Mouse (Mus musculus) MEL (cell line): ENCODE results near the gene Epha6. TPM values are rescaled to one million over a fixed set of nuclear protein-coding genes. Genes with fewer than 3 reads are reported as not detected.
A peak's percentile ranks its signal among the peaks of the same experiment; 100 is the strongest.

Experiments
- DNase-seq: peaks from one replicate; pipeline ENCODE4 v3.0.0; 2011; ENCODE audit warnings: low read depth, low spot score
- H3K27ac ChIP-seq: 2 replicates; pipeline ENCODE4 v1.5.1; 2012; ENCODE audit warnings: low read depth, mild to moderate bottlenecking, control low read depth, low read length, moderate library complexity; ENCODE audit not compliant: control insufficient read depth
- H3K27me3 ChIP-seq, 2 experiments: fragments of 150-350 bp in 1 of 2; sonication (generic) in 1 of 2; 2 replicates each; pipeline ENCODE4 v1.6.1; 2012; ENCODE audit warnings: low read length in 2 of 2, mild to moderate bottlenecking in 2 of 2, improper control_type of control experiment in 1 of 2, moderate library complexity in 1 of 2; ENCODE audit not compliant: insufficient read depth in 2 of 2, control insufficient read depth in 1 of 2
- H3K36me3 ChIP-seq, 2 experiments: 2 replicates each; pipeline ENCODE4 v1.6.1; 2012 to 2014; ENCODE audit warnings: low read length in 2 of 2, improper control_type of control experiment in 1 of 2, inconsistent platforms in 1 of 2, mild to moderate bottlenecking in 1 of 2; ENCODE audit not compliant: insufficient read depth in 2 of 2, control insufficient read depth in 1 of 2
- H3K4me1 ChIP-seq, 2 experiments: fragments of 150-350 bp in 1 of 2; sonication (generic) in 1 of 2; 2 replicates each; pipeline ENCODE4 v1.6.1; 2012; ENCODE audit warnings: low read length in 2 of 2, improper control_type of control experiment in 1 of 2, mild to moderate bottlenecking in 1 of 2; ENCODE audit not compliant: insufficient read depth in 2 of 2, control insufficient read depth in 1 of 2
- H3K4me3 ChIP-seq, 2 experiments: fragments of 150-350 bp in 1 of 2; sonication (generic) in 1 of 2; 2 replicates each; pipeline ENCODE4 v1.5.1; 2012; ENCODE audit warnings: low read depth in 2 of 2, low read length in 2 of 2, mild to moderate bottlenecking in 2 of 2, moderate library complexity in 2 of 2, control low read depth in 1 of 2, improper control_type of control experiment in 1 of 2; ENCODE audit not compliant: control insufficient read depth in 1 of 2, insufficient read depth in 1 of 2
- H3K79me2 ChIP-seq: 2 replicates; pipeline ENCODE4 v1.6.1; 2012; ENCODE audit warnings: mild to moderate bottlenecking, low read length, moderate library complexity; ENCODE audit not compliant: control insufficient read depth, poor library complexity, insufficient read depth
- H3K9ac ChIP-seq: 2 replicates; pipeline ENCODE4 v1.6.1; 2012; ENCODE audit warnings: low read depth, mild to moderate bottlenecking, control low read depth, low read length, moderate library complexity; ENCODE audit not compliant: control insufficient read depth, poor library complexity, severe bottlenecking
- H3K9me3 ChIP-seq: fragments of 150-350 bp; sonication (generic); replicated peaks from 2 replicates; pipeline ENCODE4 v1.6.1; 2012; ENCODE audit warnings: mild to moderate bottlenecking, low read length, improper control_type of control experiment, moderate library complexity; ENCODE audit not compliant: insufficient read depth
- CHD1 ChIP-seq: IDR thresholded peaks from 2 replicates; pipeline ENCODE4 v1.6.1; 2012; ENCODE audit warnings: low read depth, mild to moderate bottlenecking, inconsistent platforms, low read length, improper control_type of control experiment
- CHD2 ChIP-seq: IDR thresholded peaks from 2 replicates; pipeline ENCODE4 v1.6.1; 2011; ENCODE audit warnings: low read length, improper control_type of control experiment
- ELF1 ChIP-seq: IDR thresholded peaks from 2 replicates; pipeline ENCODE4 v1.6.1; 2014; ENCODE audit warnings: low read depth, mild to moderate bottlenecking, inconsistent platforms, low read length, improper control_type of control experiment, moderate library complexity
- EP300 ChIP-seq, 2 experiments: IDR thresholded peaks; 2 replicates each; pipeline ENCODE4 v1.6.1; 2011; ENCODE audit warnings: improper control_type of control experiment in 2 of 2, low read length in 2 of 2, low read depth in 1 of 2, mild to moderate bottlenecking in 1 of 2
- ETS1 ChIP-seq: IDR thresholded peaks from 2 replicates; pipeline ENCODE4 v1.6.1; 2012; ENCODE audit warnings: low read depth, mild to moderate bottlenecking, inconsistent platforms, low read length, improper control_type of control experiment, moderate library complexity
- GATA1 ChIP-seq: IDR thresholded peaks from 2 replicates; pipeline ENCODE4 v1.6.1; 2011; ENCODE audit warnings: low read depth, low read length, improper control_type of control experiment
- JUND ChIP-seq: IDR thresholded peaks from 2 replicates; pipeline ENCODE4 v1.6.1; 2011; ENCODE audit warnings: low read depth, mild to moderate bottlenecking, improper control_type of control experiment, low read length
- MAFK ChIP-seq: IDR thresholded peaks from 2 replicates; pipeline ENCODE4 v1.6.1; 2011; ENCODE audit warnings: low read depth, mild to moderate bottlenecking, low read length, improper control_type of control experiment, borderline replicate concordance
- MAX ChIP-seq: IDR thresholded peaks from 2 replicates; pipeline ENCODE4 v1.6.1; 2011; ENCODE audit warnings: low read length, improper control_type of control experiment
- MXI1 ChIP-seq: IDR thresholded peaks from 2 replicates; pipeline ENCODE4 v1.6.1; 2011; ENCODE audit warnings: mild to moderate bottlenecking, low read depth, low read length, improper control_type of control experiment
- MYC ChIP-seq: IDR thresholded peaks from 2 replicates; pipeline ENCODE4 v1.6.1; 2011; ENCODE audit warnings: low read depth, mild to moderate bottlenecking, low read length, improper control_type of control experiment, moderate library complexity
- NELFE ChIP-seq: IDR thresholded peaks from 2 replicates; pipeline ENCODE4 v1.6.1; 2011; ENCODE audit warnings: low read depth, low read length, improper control_type of control experiment
- NRF1 ChIP-seq: IDR thresholded peaks from 2 replicates; pipeline ENCODE4 v1.6.1; 2014; ENCODE audit warnings: low read depth, mild to moderate bottlenecking, inconsistent platforms, low read length, improper control_type of control experiment, moderate library complexity; ENCODE audit not compliant: poor library complexity, insufficient read depth, severe bottlenecking
- POLR2A ChIP-seq, 2 experiments: IDR thresholded peaks; 2 replicates each; pipeline ENCODE4 v1.6.1; 2011 to 2012; ENCODE audit warnings: low read length in 2 of 2, mild to moderate bottlenecking in 2 of 2, control low read depth in 1 of 2, improper control_type of control experiment in 1 of 2, low read depth in 1 of 2, moderate library complexity in 1 of 2; ENCODE audit not compliant: control insufficient read depth in 1 of 2, insufficient read depth in 1 of 2, poor library complexity in 1 of 2
- TAL1 ChIP-seq: IDR thresholded peaks from 2 replicates; pipeline ENCODE4 v1.6.1; 2012; ENCODE audit warnings: mild to moderate bottlenecking, inconsistent platforms, low read length, moderate library complexity, mixed read lengths
- TBP ChIP-seq: IDR thresholded peaks from 2 replicates; pipeline ENCODE4 v1.8.0; 2011; ENCODE audit warnings: low read depth, low read length, improper control_type of control experiment
- TCF12 ChIP-seq: IDR thresholded peaks from 2 replicates; pipeline ENCODE4 v1.6.1; 2014; ENCODE audit warnings: low read depth, mild to moderate bottlenecking, inconsistent platforms, low read length, improper control_type of control experiment, moderate library complexity
- USF1 ChIP-seq: IDR thresholded peaks from 2 replicates; pipeline ENCODE4 v1.6.1; 2014; ENCODE audit warnings: low read depth, mild to moderate bottlenecking, inconsistent platforms, low read length, improper control_type of control experiment, moderate library complexity
- USF2 ChIP-seq, 2 experiments: IDR thresholded peaks; 2 replicates each; pipeline ENCODE4 v1.6.1; 2011 to 2012; ENCODE audit warnings: improper control_type of control experiment in 2 of 2, low read length in 2 of 2, borderline replicate concordance in 1 of 2, inconsistent platforms in 1 of 2, low read depth in 1 of 2, mild to moderate bottlenecking in 1 of 2; ENCODE audit not compliant: insufficient read depth in 1 of 2
- ZC3H11A ChIP-seq: IDR thresholded peaks from 2 replicates; pipeline ENCODE4 v1.6.1; 2012; ENCODE audit warnings: low read depth, mild to moderate bottlenecking, inconsistent platforms, low read length, improper control_type of control experiment
- polyA plus RNA-seq, 2 experiments: library from polyadenylated mRNA; stranded (reverse) in 1 of 2; unstranded in 1 of 2; fragments of >175 nt in 1 of 2; fragments of >200 nt in 1 of 2; gene quantifications; 2 replicates each; pipeline versions ENCODE4 v1.2.1 to v1.2.4; 2012; ENCODE audit warnings: low replicate concordance in 2 of 2, low read depth in 1 of 2; ENCODE audit not compliant: insufficient read length in 2 of 2, insufficient read depth in 1 of 2, missing spikeins in 1 of 2
- total RNA-seq: library from RNA; depleted of rRNA; stranded (reverse); fragments of 300-350 nt; gene quantifications from 2 replicates; pipeline ENCODE4 v1.2.3, GENCODE M21; 2012

The Epha6 gene
- total and polyA plus RNA-seq, 3 experiments: not detected

DNA sequence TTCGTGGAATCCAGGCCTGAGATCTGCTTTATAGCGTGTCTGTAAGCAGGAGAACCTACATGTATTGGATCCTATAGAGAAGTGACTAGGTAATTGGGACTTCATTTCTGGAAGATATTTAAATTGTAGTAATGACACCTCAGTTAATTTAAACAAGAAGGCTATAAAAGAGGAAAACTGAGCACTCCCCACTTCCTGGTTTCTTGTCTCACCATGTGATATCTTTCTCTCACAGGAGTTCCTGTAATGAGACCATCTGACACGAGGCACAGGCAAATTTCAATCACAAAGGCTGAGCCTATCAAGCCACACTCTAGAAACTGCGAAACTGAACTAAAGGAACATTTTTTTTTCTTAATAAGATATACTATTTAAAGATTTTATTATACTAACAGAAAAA lies 348.3 kb downstream of the Epha6 start:
- Histone ChIP-seq H3K27me3 (no peaks in the 10 kb centered on the region), H3K4me1 (peaks cover 0 to 7% of the 10 kb centered on the region in 2 experiments; a peak in 1 of 4 replicates), H3K9ac (no peak overlapping the region), H3K36me3 (peaks cover 0 to 10% of the 10 kb centered on the region in 2 experiments; a peak in 2 of 4 replicates), H3K79me2 (no peaks in the 10 kb centered on the region), H3K4me3 (no peak overlapping the region), H3K9me3 (no peaks in the 10 kb centered on the region), H3K27ac (peak overlapping the region; percentile 34)
- TF ChIP-seq CHD1 (no peak), GATA1 (peak; percentile 58), NRF1 (no peak), USF1 (peak; percentile 79), MAX (peak; percentile 91), MXI1 (no peak; the same call in 1 of the 2 replicates), MYC (peak; percentile 78; the same call in 1 of the 2 replicates), ELF1 (peak; percentile 92), NELFE (no peak), CHD2 (no peak), ETS1 (peak; percentile 51; the same call in 1 of the 2 replicates), USF2 (IDR thresholded peaks at IDR 0.05; ENCODE audit: borderline replicate concordance in 1 of 2, insufficient read depth in 1 of 2, low read depth in 1 of 2, low read length in 2 of 2) (no peak), TAL1 (peak; percentile 50), JUND (no peak), POLR2A (IDR thresholded peaks at IDR 0.05; ENCODE audit: control insufficient read depth in 1 of 2, insufficient read depth in 1 of 2, low read depth in 1 of 2, low read length in 2 of 2, poor library complexity in 1 of 2) (no peak), TCF12 (peak; percentile 74), EP300 (IDR thresholded peaks at IDR 0.05; ENCODE audit: low read depth in 1 of 2, low read length in 2 of 2) (peak; percentile 77 to 82)
- DNase-seq: peak; percentile 78

DNA sequence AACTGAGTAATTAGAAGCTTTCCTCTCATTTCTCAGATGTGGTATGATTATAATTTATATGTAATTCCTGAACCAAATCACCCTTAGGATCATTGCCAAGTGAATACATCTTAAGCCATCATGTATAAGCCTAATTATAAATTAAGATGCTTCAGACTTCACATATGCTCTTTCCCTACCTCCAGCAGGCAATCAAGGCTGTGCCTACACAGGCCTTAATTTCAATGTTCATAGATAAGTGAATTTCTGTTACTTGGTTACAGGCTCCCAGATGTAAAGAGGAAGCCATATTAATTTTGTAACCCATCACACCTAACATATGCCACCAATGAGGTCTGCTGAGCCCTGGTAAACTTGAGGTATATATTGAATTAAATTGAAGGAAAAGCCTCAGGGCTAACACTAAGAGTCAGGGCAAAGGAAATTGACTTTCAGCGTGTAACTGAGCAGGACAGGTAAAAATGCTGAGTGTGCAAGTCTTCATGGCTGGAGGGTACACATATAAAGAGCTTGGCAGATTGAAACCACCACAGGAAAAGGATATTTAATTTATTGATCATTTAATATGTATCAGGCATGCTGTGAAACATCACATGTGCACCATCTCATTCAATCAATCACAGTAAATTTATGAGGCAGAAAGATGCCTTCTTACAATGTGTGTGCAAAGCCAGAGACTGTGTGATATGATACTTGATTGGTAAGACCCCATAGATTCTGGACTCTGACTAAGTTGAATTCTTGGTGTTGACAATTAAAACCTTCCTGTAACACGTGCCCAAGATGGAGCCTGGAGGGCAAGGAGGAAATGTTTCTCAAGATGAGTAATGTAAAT lies 365.8 kb downstream of the Epha6 start:
- H3K36me3 ChIP-seq: no peaks in the 10 kb centered on the region; a peak in 1 of 4 replicates
- no peaks in the 10 kb centered on the region for H3K4me1 ChIP-seq
- no peaks in the 10 kb centered on the region for H3K9me3 ChIP-seq
- H3K4me3 ChIP-seq: no peak overlapping the region
- H3K27ac ChIP-seq: no peak overlapping the region
- no peaks in the 10 kb centered on the region for H3K27me3 ChIP-seq
- H3K79me2 ChIP-seq: no peaks in the 10 kb centered on the region
- no peak for DNase-seq
- TF ChIP-seq ZC3H11A: no peak
- no peak for TF ChIP-seq TBP
- TF ChIP-seq MAFK: peak; percentile 52; the same call in 1 of the 2 replicates
- no peak overlapping the region for H3K9ac ChIP-seq
